Comparison of ENCODE assay signal across 10 mouse cellular contexts in genomic region chr7:107779611-107780010, GRCm38 (mm10). TPM values are rescaled to one million over a fixed set of nuclear protein-coding genes. Genes with fewer than 3 reads are reported as not detected.
DNase-seq lines count a peak whose midpoint lies in the region; ATAC-seq lines count a peak whose summit lies in the region.
"Had no signal": no experiment of that assay in that cellular context is flagged by ENCODE, and none has a peak within 500 bp of the region (broad histone marks: within the 10 kb centered on the region; RNA-seq: fewer than 3 reads in every experiment).

No protein-coding gene starts in this region.

- no peak overlapping the region for H3K27ac ChIP-seq in heart, embryonic 12.5 days (ENCODE audit: poor library complexity, severe bottlenecking)
- no peak overlapping the region for H3K27ac ChIP-seq in midbrain, embryonic 16.5 days (ENCODE audit: low read length)

- no peak overlapping the region for H3K4me3 ChIP-seq in heart, embryonic 12.5 days
- no peak overlapping the region for H3K4me3 ChIP-seq in midbrain, embryonic 16.5 days (ENCODE audit: low read depth, low read length)
- H3K4me3 ChIP-seq: megakaryocyte, embryonic 14.5 days had no signal

- H3K27me3 ChIP-seq in heart, embryonic 12.5 days (replicated peaks), result no peaks in the 10 kb centered on the region
- no peaks in the 10 kb centered on the region for H3K27me3 ChIP-seq in midbrain, embryonic 16.5 days (ENCODE audit: control insufficient read depth, insufficient read depth, low read depth, low read length)
- H3K27me3 ChIP-seq: megakaryocyte, embryonic 14.5 days had no signal

- intact Hi-C loops in gastrocnemius, postnatal 36 days (cut with DNase I), result loop anchor here (10.0 kb wide), 1 partner anchor 565 kb away; no protein-coding TSS in a partner anchor

- no peaks in the 10 kb centered on the region for H3K4me1 ChIP-seq in heart, embryonic 12.5 days (replicated peaks)
- H3K4me1 ChIP-seq in midbrain, embryonic 16.5 days (ENCODE audit: control insufficient read depth, insufficient read depth, low read length), result no peaks in the 10 kb centered on the region
- H3K4me1 ChIP-seq: megakaryocyte, embryonic 14.5 days had no signal

- no peak overlapping the region for H3K4me2 ChIP-seq in heart, embryonic 12.5 days
- H3K4me2 ChIP-seq in midbrain, embryonic 16.5 days (ENCODE audit: low read length), result no peak overlapping the region

- peak; percentile 8 for DNase-seq in heart, postnatal 4 days
- DNase-seq in lung, postnatal 25 days (ENCODE audit: low spot score), result peak; percentile 7
- DNase-seq in lung, postnatal 10 days, result no peak
- peak; percentile 43 for DNase-seq in R1 (ENCODE audit: low read depth, low spot score)
- DNase-seq in gastrocnemius, postnatal 36 days, result no peak
- DNase-seq in urinary bladder, postnatal 10 days (ENCODE audit: low spot score), result no peak

- no peaks in the 10 kb centered on the region for H3K9me3 ChIP-seq in heart, embryonic 12.5 days (replicated peaks)
- H3K9me3 ChIP-seq in midbrain, embryonic 16.5 days (replicated peaks; ENCODE audit: control insufficient read depth, low read length, poor library complexity, severe bottlenecking), result no peaks in the 10 kb centered on the region
- H3K9me3 ChIP-seq: megakaryocyte, embryonic 14.5 days had no signal

- WGBS in heart, embryonic 12.5 days, result 36% methylated on average over 4 of the region's 4 CpGs
- 43% methylated on average over 4 of the region's 4 CpGs for WGBS in midbrain, embryonic 16.5 days

- ATAC-seq in heart, embryonic 12.5 days (ENCODE audit: insufficient number of reproducible peaks, low FRiP score), result no peak
- 0 out of 2 replicates have a peak, but pooled peaks have one; percentile 39 for ATAC-seq in midbrain, embryonic 16.5 days

- H3K36me3 ChIP-seq in heart, embryonic 12.5 days, result no peaks in the 10 kb centered on the region
- no peaks in the 10 kb centered on the region for H3K36me3 ChIP-seq in midbrain, embryonic 16.5 days (ENCODE audit: control insufficient read depth, insufficient read depth, low read length)

- H3K9ac ChIP-seq in heart, embryonic 12.5 days, result no peak overlapping the region
- no peak overlapping the region for H3K9ac ChIP-seq in midbrain, embryonic 16.5 days (ENCODE audit: low read depth, low read length)

RNA-seq across cellular contexts. Expression of gene Ovch2, which starts 21.4 kb away (rescaled TPM):
- not detected for total RNA-seq in heart, postnatal 4 days (2021)
- not detected in 2 replicates for polyA plus RNA-seq in heart, embryonic 12.5 days (2016; fragmentation: Nextera tagmentation; extraction: Ambion mirVana)
- not detected in 2 replicates for polyA plus RNA-seq in midbrain, embryonic 16.5 days (2015; fragmentation: Nextera tagmentation; extraction: Ambion mirVana)
- not detected for total RNA-seq in gastrocnemius, postnatal 36 days (2021)
- polyA plus RNA-seq: small intestine, adult 2 months had no signal

RNA-seq across cellular contexts. Expression of gene Cyb5r2, which starts 21.8 kb away (rescaled TPM):
- under 1 TPM in 1 of 2 experiments, not detected in 1; 0.24 TPM for total RNA-seq in heart, postnatal 4 days (2021)
- polyA plus RNA-seq in heart, embryonic 12.5 days (2016; fragmentation: Nextera tagmentation; extraction: Ambion mirVana), result 1.1 and 1.4 TPM in 2 replicates
- 0.30 TPM in 1 of 2 replicates, not detected in the other for polyA plus RNA-seq in midbrain, embryonic 16.5 days (2015; fragmentation: Nextera tagmentation; extraction: Ambion mirVana)
- under 1 TPM; 0.23 to 0.30 TPM for total RNA-seq in gastrocnemius, postnatal 36 days (2021)
- polyA plus RNA-seq: small intestine, adult 2 months had no signal

RNA-seq across cellular contexts. Expression of gene Olfr467, which starts 32.5 kb away (rescaled TPM):
- total RNA-seq in heart, postnatal 4 days (2021), result not detected
- not detected in 2 replicates for polyA plus RNA-seq in heart, embryonic 12.5 days (2016; fragmentation: Nextera tagmentation; extraction: Ambion mirVana)
- polyA plus RNA-seq in midbrain, embryonic 16.5 days (2015; fragmentation: Nextera tagmentation; extraction: Ambion mirVana), result not detected in 2 replicates
- not detected for total RNA-seq in gastrocnemius, postnatal 36 days (2021)
- polyA plus RNA-seq: small intestine, adult 2 months had no signal

RNA-seq across cellular contexts. Expression of gene Olfr469, which starts 45.7 kb away (rescaled TPM):
- not detected for total RNA-seq in heart, postnatal 4 days (2021)
- not detected in 2 replicates for polyA plus RNA-seq in heart, embryonic 12.5 days (2016; fragmentation: Nextera tagmentation; extraction: Ambion mirVana)
- not detected in 2 replicates for polyA plus RNA-seq in midbrain, embryonic 16.5 days (2015; fragmentation: Nextera tagmentation; extraction: Ambion mirVana)
- total RNA-seq in gastrocnemius, postnatal 36 days (2021), result not detected
- polyA plus RNA-seq: small intestine, adult 2 months had no signal

Comparison
In these comparisons a context has a peak if more than half of its experiments do, and no peak if none do; other contexts are left out.
1. DNase-seq: peak in heart, postnatal 4 days (single experiment), lung, postnatal 25 days (single experiment) and R1 (single experiment); none in lung, postnatal 10 days (single experiment), gastrocnemius, postnatal 36 days (0 of 2) and urinary bladder, postnatal 10 days (single experiment).